Mouse (Mus musculus) layer of hippocampus, adult 18-20 months (tissue): Measurements from ENCODE around the gene Grpel1. TPM values are rescaled to one million over a fixed set of nuclear protein-coding genes. Genes with fewer than 3 reads are reported as not detected.

ENCODE experiments used
- DNase-seq, 2 experiments: peaks; one replicate each; pipeline ENCODE4 v3.0.0; 2022; ENCODE audit warnings: low spot score in 2 of 2
- total RNA-seq, 2 experiments: library from RNA; stranded (reverse); gene quantifications; 2 replicates each; pipeline ENCODE4 v1.2.3; 2021

Gene Grpel1
- total RNA-seq, 2 experiments from 2014 or later = 23.0 to 23.5 TPM

- no peak for DNase-seq
Observed at GRCm38 (mm10) chr5:36460712-36461111, 4.1 kb upstream of the Grpel1 start.

- no peak for DNase-seq
Observed at GRCm38 (mm10) chr5:36461231-36461630, 3.6 kb upstream of the Grpel1 start.

- DNase-seq = peak; percentile 58 to 86
Observed at GRCm38 (mm10) chr5:36462810-36463209, 2.0 kb upstream of the Grpel1 start.

DNA sequence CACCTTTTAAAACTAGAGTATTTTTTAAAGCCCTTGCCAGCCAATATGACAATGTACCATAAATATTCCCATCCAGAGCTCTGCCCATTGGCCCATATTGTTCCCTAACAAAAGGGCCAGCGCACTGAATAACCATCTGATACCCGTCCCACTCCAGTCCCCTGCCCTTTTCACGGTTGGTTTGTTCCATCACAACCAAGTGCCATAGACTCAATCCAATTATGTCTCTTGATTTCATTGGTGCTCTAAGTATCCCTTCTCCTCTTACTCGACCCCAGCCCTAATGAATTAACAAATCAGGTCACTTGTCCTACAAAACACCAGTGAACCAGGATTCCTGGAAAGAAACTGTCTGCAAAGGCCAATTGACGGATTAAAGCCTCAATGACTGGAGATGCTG lies 1.4 kb upstream of the Grpel1 start:
- DNase-seq = no peak

DNA sequence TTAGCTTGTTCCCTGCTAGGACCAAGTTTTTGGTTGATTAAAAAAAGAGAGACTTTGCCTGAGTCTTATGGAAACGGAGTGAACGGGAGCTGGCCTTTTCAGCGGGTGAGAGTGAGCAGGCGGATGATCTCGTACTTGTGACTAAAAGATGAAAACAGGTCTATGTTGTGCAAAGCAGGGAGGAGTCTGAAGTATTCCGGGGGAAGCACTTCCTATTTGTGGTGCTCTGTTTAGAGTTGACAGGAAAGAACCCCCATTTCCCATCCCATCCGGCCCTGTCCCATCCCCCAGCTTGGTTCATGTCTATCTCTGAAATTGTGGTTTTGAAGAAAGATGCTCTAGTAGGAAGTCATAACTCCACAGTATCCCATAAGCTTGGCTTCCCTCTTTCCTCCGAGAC lies 1.1 kb downstream of the Grpel1 start:
- no peak for DNase-seq

DNA sequence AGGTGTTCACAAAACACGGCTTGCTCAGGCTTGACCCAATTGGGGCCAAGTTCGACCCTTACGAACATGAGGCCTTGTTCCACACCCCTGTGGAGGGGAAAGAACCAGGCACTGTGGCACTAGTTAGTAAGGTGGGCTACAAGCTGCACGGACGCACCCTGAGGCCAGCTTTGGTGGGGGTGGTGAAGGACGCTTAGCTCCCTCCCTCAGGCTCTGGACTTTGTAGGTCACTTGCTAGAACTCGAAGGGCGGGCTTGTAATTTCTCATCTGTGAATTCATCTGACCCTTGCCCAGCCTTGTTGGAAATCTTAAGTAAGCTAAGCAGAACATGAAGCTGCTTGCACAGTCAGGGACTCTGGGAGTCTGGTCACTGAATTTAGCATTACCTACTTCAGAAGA lies 6.4 kb downstream of the Grpel1 start:
- DNase-seq = no peak

DNA sequence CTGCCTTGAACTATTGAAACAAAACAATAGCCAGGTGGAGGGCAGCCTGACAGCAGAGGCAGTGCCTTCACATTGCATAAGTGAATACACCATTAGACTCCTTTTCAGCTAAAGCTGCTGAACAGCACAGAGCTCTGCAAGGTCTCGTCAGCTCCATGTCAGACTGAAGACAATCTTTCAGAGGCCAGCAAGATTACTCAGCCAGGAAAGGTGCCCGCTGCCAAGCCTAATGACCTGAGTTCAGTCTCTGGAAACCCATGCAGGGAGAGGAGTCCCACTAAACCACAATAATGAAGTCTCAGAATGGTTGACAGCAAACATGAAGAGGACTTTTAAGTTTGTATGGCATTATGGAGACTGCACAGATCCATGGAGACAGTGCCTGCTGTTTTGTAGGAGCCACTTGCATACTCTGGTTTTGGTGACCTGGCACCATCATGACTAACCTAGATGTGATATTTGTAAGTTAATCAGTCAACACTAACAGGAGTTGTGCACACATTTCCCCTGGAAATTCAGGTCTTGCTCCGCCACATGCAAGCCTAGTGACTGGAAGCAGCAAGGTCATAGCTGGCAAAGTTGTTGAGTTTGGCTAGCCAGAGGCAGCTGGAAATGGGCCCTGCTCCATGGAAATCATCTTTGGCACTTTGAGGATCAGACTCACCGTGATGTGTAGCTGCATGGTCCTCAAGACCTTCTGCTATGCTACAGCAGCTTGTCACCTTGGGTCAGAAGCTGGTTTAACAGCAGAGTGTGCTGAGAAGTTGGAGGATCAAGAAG lies 8.3 kb downstream of the Grpel1 start:
- no peak for DNase-seq

- peak; percentile 61 to 81 for DNase-seq
Observed at GRCm38 (mm10) chr5:36474283-36474682, 9.5 kb downstream of the Grpel1 start.

DNA sequence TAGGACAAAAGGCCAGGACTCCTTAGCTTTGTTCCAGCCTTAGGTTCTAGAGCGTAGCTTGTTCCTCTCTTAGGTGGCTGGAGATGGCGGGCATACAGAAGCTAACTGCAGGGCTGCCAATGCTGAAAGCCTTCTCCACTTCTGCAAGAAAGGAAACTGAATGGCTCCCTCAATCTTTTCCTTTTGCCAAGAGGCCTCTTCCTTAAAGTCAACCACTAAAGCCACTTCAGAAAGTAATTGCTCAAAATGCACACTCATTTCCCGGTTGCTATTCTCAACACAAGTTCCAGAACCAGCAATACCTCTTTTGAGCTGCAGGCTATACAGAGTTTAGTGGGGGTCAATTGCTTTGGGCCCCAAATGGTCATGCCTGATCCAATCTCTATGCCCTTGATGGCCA lies 12.7 kb downstream of the Grpel1 start:
- no peak for DNase-seq

DNA sequence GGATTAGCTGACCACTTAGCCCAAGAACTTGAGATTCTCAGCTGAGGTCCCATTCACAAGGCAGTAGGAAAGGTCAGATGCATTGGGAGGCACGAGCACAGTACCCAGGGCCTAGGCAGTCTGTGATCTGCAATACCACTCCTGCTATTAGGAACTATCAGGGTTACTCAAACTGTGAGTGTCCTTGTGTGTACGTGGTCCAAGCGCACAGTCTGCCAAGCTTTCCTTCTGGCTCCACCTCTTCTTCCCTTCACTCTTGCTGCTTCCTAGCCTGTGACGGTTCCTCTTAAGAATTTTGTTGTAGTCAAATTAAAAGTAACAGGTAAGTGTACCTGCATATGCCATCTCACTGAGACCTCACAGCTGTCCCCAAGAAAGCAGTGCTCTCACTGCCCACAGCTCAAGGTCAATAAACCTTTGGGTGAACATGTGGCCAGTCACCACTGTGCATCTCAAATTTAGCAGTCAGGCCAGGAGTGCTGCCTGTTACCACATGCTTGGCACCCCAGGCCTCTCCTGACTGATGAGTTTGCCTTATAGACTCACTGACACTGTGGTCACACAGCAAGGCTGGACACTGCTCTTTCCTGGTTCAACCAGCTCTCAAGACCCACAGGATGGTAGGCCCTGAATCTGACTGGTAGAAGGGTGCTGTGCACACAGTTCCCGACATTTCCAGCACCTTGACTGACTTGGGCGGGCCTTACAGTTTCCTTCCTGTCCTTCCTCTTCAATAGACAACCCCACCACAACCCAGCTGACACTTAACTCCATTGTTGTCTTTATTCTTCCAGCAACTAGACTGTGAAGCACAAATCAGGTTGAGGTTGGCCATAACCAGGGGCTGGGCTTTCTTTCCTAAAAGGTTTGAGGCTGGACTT lies 14.0 kb downstream of the Grpel1 start:
- DNase-seq = no peak

DNA sequence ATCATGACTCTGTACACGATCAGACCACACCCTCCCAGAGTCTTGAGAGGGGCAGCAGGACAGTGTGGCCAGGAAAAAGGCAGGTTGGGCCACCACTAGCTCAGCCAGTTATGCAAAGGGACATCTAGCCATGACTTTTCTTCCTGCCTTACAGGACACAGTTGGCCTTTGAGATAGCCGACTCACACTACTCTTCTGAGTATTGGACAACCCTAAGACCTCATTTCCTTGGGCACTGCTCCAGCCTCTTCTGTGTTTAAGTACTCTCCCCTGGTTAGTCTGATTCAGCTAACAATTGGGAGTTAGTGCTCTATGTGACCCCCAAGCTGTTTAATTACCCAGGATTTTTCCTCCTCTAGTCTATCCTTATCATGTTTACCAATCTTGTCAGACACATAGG lies 14.9 kb downstream of the Grpel1 start:
- DNase-seq = no peak

- DNase-seq = no peak
Observed at GRCm38 (mm10) chr5:36480398-36480797, 15.6 kb downstream of the Grpel1 start.

DNA sequence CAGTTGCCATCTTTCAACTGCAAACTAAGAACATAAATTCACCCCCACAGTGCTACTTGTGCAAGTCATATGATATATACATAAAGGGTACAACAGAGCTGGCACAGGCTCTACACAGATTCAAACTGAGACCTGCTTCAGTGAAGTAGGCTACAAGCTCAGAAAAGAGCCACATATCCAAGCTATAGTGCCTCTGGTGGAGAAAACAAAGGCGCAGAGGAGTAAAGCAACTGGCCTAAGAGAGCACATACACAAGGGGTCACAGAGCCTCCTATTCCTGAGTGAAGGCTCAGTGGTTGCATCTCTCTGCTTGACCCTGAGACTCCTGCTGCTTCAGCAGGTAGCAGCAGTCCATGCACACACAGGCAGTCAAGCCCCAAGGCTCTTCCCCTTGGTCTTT lies 16.3 kb downstream of the Grpel1 start:
- DNase-seq = no peak

DNA sequence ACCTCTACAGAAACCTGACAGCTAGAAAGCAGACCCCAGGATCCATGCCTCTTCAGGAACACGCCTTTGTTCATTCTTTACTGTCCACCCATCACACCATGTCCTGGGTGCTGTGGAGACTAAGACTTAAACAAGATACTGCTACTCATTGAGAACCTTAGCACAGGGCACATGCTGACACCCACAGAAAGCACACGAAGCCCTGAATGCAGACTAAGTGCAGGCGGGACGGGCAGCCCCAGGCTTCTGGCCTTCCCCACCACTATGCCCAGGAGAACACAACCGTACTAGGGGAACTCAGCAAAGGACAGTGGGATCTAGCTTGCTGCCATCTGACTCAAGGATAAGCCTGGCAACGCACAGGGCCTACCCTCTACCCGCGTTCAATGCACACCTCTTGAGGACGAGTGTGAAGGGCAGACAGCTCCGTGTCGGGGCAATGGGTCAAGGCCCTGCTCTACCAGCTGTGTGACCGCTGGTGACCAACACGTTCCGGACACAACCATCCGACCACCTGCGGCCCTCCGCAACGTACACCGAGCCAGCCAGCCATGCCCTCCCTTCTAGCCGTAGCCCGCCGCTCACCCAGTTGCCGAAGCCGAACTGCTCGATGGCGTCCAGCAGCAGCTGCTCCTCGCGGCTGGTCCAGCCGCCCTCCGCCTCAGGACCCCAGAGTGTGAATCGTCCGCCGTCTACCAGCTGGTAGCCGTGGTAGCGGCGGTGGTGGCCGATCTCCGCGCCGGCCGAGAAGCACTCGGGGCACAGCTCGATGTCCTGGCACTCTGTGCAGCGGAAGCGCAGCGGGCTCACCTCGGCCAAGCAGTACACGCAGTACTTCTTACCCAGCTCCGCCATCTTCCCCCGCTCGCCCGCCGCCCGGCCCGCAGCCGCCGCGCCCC lies 18.7 kb downstream of the Grpel1 start:
- DNase-seq = no peak

- DNase-seq = peak; percentile 98 to 99
Observed at GRCm38 (mm10) chr5:36484171-36484990, 19.6 kb downstream of the Grpel1 start, which contains the start of the genes Tada2b and Ccdc96. Tada2b (minus strand) TSS chr5:36484285. Ccdc96 (plus strand) TSS chr5:36484588.

DNA sequence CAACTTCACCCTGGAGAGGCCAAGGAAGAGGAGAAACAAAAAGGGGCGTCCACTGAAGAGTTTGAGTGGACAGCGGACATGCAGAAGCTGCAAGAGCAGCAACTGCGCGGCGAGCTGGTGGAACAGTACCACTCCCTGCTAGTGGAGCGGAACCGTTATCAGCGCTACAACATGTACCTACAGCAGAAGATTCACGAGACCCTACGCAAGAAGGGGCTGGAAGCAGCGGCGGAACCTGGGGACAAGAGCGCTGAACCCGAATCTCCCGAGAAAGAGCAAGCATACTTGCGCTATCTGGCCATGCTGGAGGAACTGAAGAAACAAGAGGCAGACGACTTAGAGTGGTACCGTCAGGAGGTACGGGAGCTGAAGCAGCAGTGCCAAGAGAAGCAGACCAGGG lies 20.5 kb downstream of the Grpel1 start:
- no peak for DNase-seq

DNA sequence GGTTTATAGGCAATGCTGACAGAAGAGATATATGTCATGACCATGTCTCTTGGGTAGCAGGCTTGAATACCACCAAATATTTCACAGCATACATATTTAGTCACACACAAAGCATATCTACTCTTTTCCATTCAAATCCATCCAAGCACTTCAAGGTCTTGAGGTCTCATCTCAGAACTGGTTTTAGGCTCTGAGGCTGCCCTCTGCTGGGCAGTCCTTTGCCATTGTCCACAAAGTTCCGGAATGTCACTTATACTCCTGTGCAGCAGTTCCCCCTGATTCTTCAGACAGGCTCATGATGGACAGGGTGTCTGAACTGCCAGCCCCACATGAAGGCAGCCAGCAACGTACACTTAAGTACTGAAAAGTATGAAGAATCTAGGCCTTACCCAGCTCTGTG lies 24.4 kb downstream of the Grpel1 start:
- no peak for DNase-seq

DNA sequence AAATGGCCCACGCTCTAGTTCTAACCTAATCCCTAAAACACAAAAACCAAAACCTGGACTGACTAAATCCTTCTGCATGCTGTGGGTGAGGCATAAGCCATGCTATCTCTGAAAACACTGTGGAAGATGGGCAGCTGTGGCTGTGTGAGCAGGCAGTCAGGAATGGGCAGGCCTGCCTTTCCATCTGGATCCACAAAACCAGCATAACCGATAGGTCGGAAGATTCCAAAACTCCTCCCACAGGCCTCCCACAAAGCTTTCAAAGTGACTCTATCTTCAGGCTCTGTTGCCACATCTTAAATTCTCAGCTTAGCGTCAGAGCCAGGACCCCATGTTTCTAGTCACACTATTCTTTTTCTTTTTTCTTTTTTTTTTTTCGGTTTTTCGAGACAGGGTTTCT lies 29.1 kb downstream of the Grpel1 start:
- DNase-seq = peak; percentile 69 to 81

DNA sequence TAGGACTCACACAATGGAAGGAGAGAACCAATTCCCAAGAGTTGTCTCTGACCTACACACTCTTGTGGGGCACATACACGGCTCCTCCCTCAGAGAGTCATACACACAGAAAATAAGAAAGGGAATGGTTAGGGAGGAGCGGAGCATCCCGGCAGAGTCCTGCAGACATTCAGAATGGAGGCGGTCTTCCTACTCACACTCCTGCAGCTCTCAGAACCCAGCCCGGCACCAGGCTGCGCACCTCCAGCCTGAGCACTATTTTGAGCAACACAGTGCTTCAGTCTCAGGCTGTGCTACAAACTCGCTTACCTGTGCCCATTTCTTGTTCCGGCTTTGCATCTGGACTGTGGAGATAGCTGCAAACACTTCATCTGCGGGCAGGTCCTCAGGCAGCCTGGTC lies 29.9 kb downstream of the Grpel1 start:
- DNase-seq = no peak

DNA sequence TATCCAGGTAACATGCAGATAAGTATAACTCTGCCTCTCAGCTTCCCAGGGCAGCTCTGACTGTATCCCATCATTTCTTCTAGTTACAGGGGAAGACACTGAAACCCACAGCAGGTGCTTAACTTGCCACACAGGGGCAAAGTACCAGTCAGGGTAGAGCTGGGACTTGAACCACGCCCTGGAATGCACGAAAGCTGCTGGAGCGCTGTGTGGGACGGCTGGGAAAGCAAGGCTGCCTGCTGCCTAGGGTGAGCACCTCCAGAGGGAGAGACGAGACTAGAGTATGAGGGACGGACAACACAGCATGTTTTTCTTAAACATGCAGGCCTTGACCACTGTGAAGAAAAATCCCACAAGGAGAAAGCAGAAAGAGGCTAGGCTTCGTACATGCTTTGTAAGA lies 40.4 kb downstream of the Grpel1 start:
- DNase-seq = no peak
